Mouse (Mus musculus): ENCODE results near the gene Dusp21.
A peak's percentile ranks its signal among the peaks of the same experiment; 100 is the strongest.

The Dusp21 gene

GRCm38 (mm10) chrX:18145557-18145956 lies at the start of gene Dusp21:
Gene Dusp21 (plus strand): TSS chrX:18145857.
- no peak for DNase-seq (ENCODE audit: extremely low spot score, low spot score)

- no peak for DNase-seq (ENCODE audit: extremely low spot score, low spot score)
Measured at GRCm38 (mm10) chrX:18160734-18161442, 15.2 kb downstream of the Dusp21 start.

GRCm38 (mm10) chrX:18161796-18162191 lies 16.1 kb downstream of the Dusp21 start:
- no peak for DNase-seq (ENCODE audit: extremely low spot score, low spot score)

- DNase-seq (ENCODE audit: extremely low spot score, low spot score) = peak; percentile 91
Measured at GRCm38 (mm10) chrX:18162192-18162857, 16.7 kb downstream of the Dusp21 start, which contains the start of gene Kdm6a. Gene Kdm6a (plus strand): TSS chrX:18162575.

- DNase-seq (ENCODE audit: extremely low spot score, low spot score) = peak; percentile 69
Measured at GRCm38 (mm10) chrX:18162861-18163731, 17.4 kb downstream of the Dusp21 start.

GRCm38 (mm10) chrX:18163917-18164624 lies 18.4 kb downstream of the Dusp21 start:
- DNase-seq (ENCODE audit: extremely low spot score, low spot score) = peak; percentile 20

GRCm38 (mm10) chrX:18165121-18165520 lies 19.5 kb downstream of the Dusp21 start:
- no peak for DNase-seq (ENCODE audit: extremely low spot score, low spot score)

GRCm38 (mm10) chrX:18166961-18167360 lies 21.3 kb downstream of the Dusp21 start:
- DNase-seq (ENCODE audit: extremely low spot score, low spot score) = no peak

GRCm38 (mm10) chrX:18168940-18169339 lies 23.3 kb downstream of the Dusp21 start:
- DNase-seq (ENCODE audit: extremely low spot score, low spot score) = no peak

GRCm38 (mm10) chrX:18174831-18175230 lies 29.2 kb downstream of the Dusp21 start:
- DNase-seq (ENCODE audit: extremely low spot score, low spot score) = no peak

- no peak for DNase-seq (ENCODE audit: extremely low spot score, low spot score)
Measured at GRCm38 (mm10) chrX:18177803-18178202, 32.1 kb downstream of the Dusp21 start.

- DNase-seq (ENCODE audit: extremely low spot score, low spot score) = no peak
Measured at GRCm38 (mm10) chrX:18179492-18179891, 33.8 kb downstream of the Dusp21 start.

- no peak for DNase-seq (ENCODE audit: extremely low spot score, low spot score)
Measured at GRCm38 (mm10) chrX:18187203-18187602, 41.5 kb downstream of the Dusp21 start.

GRCm38 (mm10) chrX:18188293-18188692 lies 42.6 kb downstream of the Dusp21 start:
- no peak for DNase-seq (ENCODE audit: extremely low spot score, low spot score)
